Mouse (Mus musculus) frontal cortex, postnatal 14 days (tissue): ENCODE measurements around the gene Dgki.

Experiments
- DNase-seq, 2 experiments: peaks; one replicate each; pipeline ENCODE4 v3.0.0; 2022; ENCODE audit warnings: low spot score in 2 of 2

Gene Dgki

GRCm38 (mm10) chr6:37011597-37011996 lies 288.4 kb downstream of the Dgki start:
- no peak for DNase-seq

- no peak for DNase-seq
These were observed 292.4 kb downstream of the Dgki start for GRCm38 (mm10) chr6:37007573-37007972.

GRCm38 (mm10) chr6:37004914-37005313 lies 295.1 kb downstream of the Dgki start:
- no peak for DNase-seq

- no peak for DNase-seq
These were observed 296.7 kb downstream of the Dgki start for GRCm38 (mm10) chr6:37003235-37003634.

GRCm38 (mm10) chr6:36998942-36999341 lies 301.0 kb downstream of the Dgki start:
- no peak for DNase-seq

GRCm38 (mm10) chr6:36994329-36994728 lies 305.7 kb downstream of the Dgki start:
- no peak for DNase-seq

GRCm38 (mm10) chr6:36990186-36990585 lies 309.8 kb downstream of the Dgki start:
- DNase-seq, result no peak

GRCm38 (mm10) chr6:36988800-36989199 lies 311.2 kb downstream of the Dgki start:
- DNase-seq, result no peak

GRCm38 (mm10) chr6:36981646-36982045 lies 318.3 kb downstream of the Dgki start:
- DNase-seq, result no peak

GRCm38 (mm10) chr6:36980475-36980874 lies 319.5 kb downstream of the Dgki start:
- DNase-seq, result no peak

- DNase-seq, result no peak
These were observed 321.8 kb downstream of the Dgki start for GRCm38 (mm10) chr6:36978176-36978575.

GRCm38 (mm10) chr6:36973096-36973495 lies 326.9 kb downstream of the Dgki start:
- DNase-seq, result no peak

GRCm38 (mm10) chr6:36972494-36972893 lies 327.5 kb downstream of the Dgki start:
- DNase-seq, result no peak

- DNase-seq, result no peak
These were observed 330.6 kb downstream of the Dgki start for GRCm38 (mm10) chr6:36969249-36969885.

- DNase-seq, result no peak
These were observed 339.3 kb downstream of the Dgki start for GRCm38 (mm10) chr6:36960658-36961057.

- no peak for DNase-seq
These were observed 344.7 kb downstream of the Dgki start for GRCm38 (mm10) chr6:36955293-36955692.

- no peak for DNase-seq
These were observed 349.3 kb downstream of the Dgki start for GRCm38 (mm10) chr6:36950648-36951047.

- DNase-seq, result no peak
These were observed 352.1 kb downstream of the Dgki start for GRCm38 (mm10) chr6:36947861-36948260.

- DNase-seq, result no peak
These were observed 362.5 kb downstream of the Dgki start for GRCm38 (mm10) chr6:36937527-36937926.

GRCm38 (mm10) chr6:36936816-36937215 lies 363.2 kb downstream of the Dgki start:
- DNase-seq, result no peak

- no peak for DNase-seq
These were observed 368.5 kb downstream of the Dgki start for GRCm38 (mm10) chr6:36931473-36931872.

- DNase-seq, result no peak
These were observed 370.2 kb downstream of the Dgki start for GRCm38 (mm10) chr6:36929781-36930180.

- DNase-seq, result no peak
These were observed 373.5 kb downstream of the Dgki start for GRCm38 (mm10) chr6:36926455-36926854.

GRCm38 (mm10) chr6:36922006-36922405 lies 378.0 kb downstream of the Dgki start:
- DNase-seq, result no peak
